Mouse (Mus musculus) heart, embryonic 12.5 days (tissue): Measurements from ENCODE around the gene Lsm7. TPM values are rescaled to one million over a fixed set of nuclear protein-coding genes. Genes with fewer than 3 reads are reported as not detected.
A peak's percentile ranks its signal among the peaks of the same experiment; 100 is the strongest.

Source experiments
- ATAC-seq: fragments of 200-750 bp; cut with Nextera tagmentation; 2 replicates; pipeline ENCODE4 v1.8.0; 2017; ENCODE audit warnings: moderate TSS enrichment, moderate library complexity; ENCODE audit not compliant: insufficient number of reproducible peaks, low FRiP score
- H3K27ac ChIP-seq: fragments of 300-500 bp; sonication (generic); 2 replicates; pipeline ENCODE4 v1.5.1; 2016; ENCODE audit warnings: mild to moderate bottlenecking, moderate library complexity; ENCODE audit not compliant: poor library complexity, severe bottlenecking
- H3K27me3 ChIP-seq: fragments of 300-500 bp; sonication (generic); replicated peaks from 2 replicates; pipeline ENCODE4 v1.6.1; 2016; ENCODE audit warnings: mild to moderate bottlenecking, moderate library complexity
- H3K36me3 ChIP-seq: fragments of 300-500 bp; sonication (generic); 2 replicates; pipeline ENCODE4 v1.6.1; 2016; ENCODE audit warnings: mild to moderate bottlenecking, moderate library complexity
- H3K4me1 ChIP-seq: fragments of 300-500 bp; sonication (generic); replicated peaks from 2 replicates; pipeline ENCODE4 v1.6.1; 2016; ENCODE audit warnings: mild to moderate bottlenecking
- H3K4me2 ChIP-seq: fragments of 300-500 bp; sonication (generic); 2 replicates; pipeline ENCODE4 v1.6.1; 2016; ENCODE audit warnings: mild to moderate bottlenecking, moderate library complexity
- H3K4me3 ChIP-seq: fragments of 300-500 bp; sonication (generic); 2 replicates; pipeline ENCODE4 v1.5.1; 2016; ENCODE audit warnings: mild to moderate bottlenecking
- H3K9ac ChIP-seq: fragments of 300-500 bp; sonication (generic); 2 replicates; pipeline ENCODE4 v1.6.1; 2016; ENCODE audit warnings: mild to moderate bottlenecking, moderate library complexity
- H3K9me3 ChIP-seq: fragments of 300-500 bp; sonication (generic); replicated peaks from 2 replicates; pipeline ENCODE4 v1.6.1; 2016; ENCODE audit warnings: mild to moderate bottlenecking, moderate library complexity
- WGBS: fragments of 180-500 bp; shearing (Covaris S2); methylation state at CpG from one replicate; pipeline ENCODE4 v1.1.7; 2016; 5-methylcytosine and 5-hydroxymethylcytosine counted together
- polyA plus RNA-seq: library from polyadenylated mRNA; unstranded; fragments of >200 nt; fragmentation: Nextera tagmentation; extraction: Ambion mirVana; gene quantifications from 2 replicates; pipeline ENCODE4 v1.2.1, GENCODE M21; 2016

The Lsm7 gene
- polyA plus RNA-seq, 1 experiment from 2014 or later, result 177 TPM

GRCm38 (mm10) chr10:80871581-80871980, 16.6 kb upstream of the Lsm7 start, which contains the start of gene Tmprss9:
Gene Tmprss9, plus strand, starts transcription at chr10:80871848.
- H3K4me2 ChIP-seq, result no peak within 1 kb of the TSS
- H3K9me3 ChIP-seq, result no peaks in the 10 kb centered on the region
- peaks cover 21% of the 10 kb centered on the region for H3K36me3 ChIP-seq
- WGBS, result 18% methylated on average over 9 of the region's 9 CpGs
- no peak within 1 kb of the TSS for H3K4me3 ChIP-seq
- H3K9ac ChIP-seq, result no peak within 1 kb of the TSS
- no peak for ATAC-seq
- H3K27ac ChIP-seq, result no peak within 1 kb of the TSS
- H3K27me3 ChIP-seq, result peaks cover 20% of the 10 kb centered on the region
- H3K4me1 ChIP-seq, result peaks cover 5% of the 10 kb centered on the region

- no peaks in the 10 kb centered on the region for H3K4me1 ChIP-seq
- H3K9me3 ChIP-seq, result no peaks in the 10 kb centered on the region
- H3K4me3 ChIP-seq, result no peak overlapping the region
- H3K27ac ChIP-seq, result no peak overlapping the region
- peaks cover 27% of the 10 kb centered on the region for H3K36me3 ChIP-seq
- 88% methylated on average over 1 of the region's 6 CpGs for WGBS
- no peak for ATAC-seq
- H3K27me3 ChIP-seq, result peaks cover 20% of the 10 kb centered on the region
- H3K9ac ChIP-seq, result no peak overlapping the region
- H3K4me2 ChIP-seq, result no peak overlapping the region
Observed at GRCm38 (mm10) chr10:80870993-80871392, 16.0 kb upstream of the Lsm7 start.

DNA sequence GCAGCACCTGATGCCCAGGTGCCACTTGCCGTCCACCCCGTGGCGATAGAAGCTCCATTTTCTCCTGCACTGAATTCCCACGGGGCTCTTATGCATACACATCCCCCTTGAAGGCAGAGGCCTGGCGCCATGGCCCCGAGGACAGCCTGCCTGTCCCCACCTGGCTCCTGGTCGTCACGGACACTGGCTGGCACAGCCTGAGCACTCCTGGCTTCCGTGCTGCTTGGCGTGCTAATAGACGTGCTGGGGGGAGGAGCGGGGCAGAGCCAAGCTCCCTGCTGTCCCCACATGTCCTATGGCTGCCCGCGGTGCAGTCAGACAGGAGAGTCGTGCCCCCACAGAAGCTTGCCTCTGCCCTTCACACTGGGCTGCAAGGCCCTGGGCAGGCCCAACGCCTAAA, 9.4 kb upstream of the Lsm7 start:
- 88% methylated on average over 16 of the region's 16 CpGs for WGBS
- no peaks in the 10 kb centered on the region for H3K9me3 ChIP-seq
- no peak overlapping the region for H3K4me2 ChIP-seq
- H3K9ac ChIP-seq, result no peak overlapping the region
- no peaks in the 10 kb centered on the region for H3K4me1 ChIP-seq
- H3K4me3 ChIP-seq, result no peak overlapping the region
- no peak for ATAC-seq
- H3K27ac ChIP-seq, result no peak overlapping the region
- no peaks in the 10 kb centered on the region for H3K27me3 ChIP-seq
- H3K36me3 ChIP-seq, result peaks cover 75% of the 10 kb centered on the region

GRCm38 (mm10) chr10:80862305-80862704, 7.3 kb upstream of the Lsm7 start:
- Histone ChIP-seq H3K4me3 (no peak overlapping the region), H3K27ac (no peak overlapping the region), H3K4me1 (no peaks in the 10 kb centered on the region), H3K36me3 (peaks cover 60% of the 10 kb centered on the region), H3K9me3 (no peaks in the 10 kb centered on the region), H3K4me2 (no peak overlapping the region), H3K27me3 (no peaks in the 10 kb centered on the region), H3K9ac (no peak overlapping the region)
- ATAC-seq, result no peak
- WGBS, result 80% methylated on average over 5 of the region's 5 CpGs

GRCm38 (mm10) chr10:80858350-80858935, 3.4 kb upstream of the Lsm7 start:
- H3K4me1 ChIP-seq, result peaks cover 28% of the 10 kb centered on the region
- H3K9ac ChIP-seq, result peak overlapping the region; percentile 42; the same call in 1 of the 2 replicates
- WGBS, result 66% methylated on average over 7 of the region's 7 CpGs
- no peaks in the 10 kb centered on the region for H3K27me3 ChIP-seq
- H3K36me3 ChIP-seq, result peaks cover 22% of the 10 kb centered on the region
- H3K4me2 ChIP-seq, result peak overlapping the region; percentile 100; the same call in 1 of the 2 replicates
- ATAC-seq, result peak; percentile 82
- no peak overlapping the region for H3K4me3 ChIP-seq
- peak overlapping the region; percentile 71 for H3K27ac ChIP-seq
- H3K9me3 ChIP-seq, result no peaks in the 10 kb centered on the region

GRCm38 (mm10) chr10:80857848-80858247, 2.8 kb upstream of the Lsm7 start:
- H3K27me3 ChIP-seq, result no peaks in the 10 kb centered on the region
- H3K4me3 ChIP-seq, result no peak overlapping the region
- H3K4me2 ChIP-seq, result peak overlapping the region; percentile 100
- peak overlapping the region; percentile 38; the same call in 1 of the 2 replicates for H3K9ac ChIP-seq
- peak overlapping the region; percentile 70 for H3K27ac ChIP-seq
- WGBS, result 63% methylated on average over 3 of the region's 3 CpGs
- ATAC-seq, result peak; percentile 47
- H3K9me3 ChIP-seq, result no peaks in the 10 kb centered on the region
- H3K4me1 ChIP-seq, result peaks cover 28% of the 10 kb centered on the region
- peaks cover 22% of the 10 kb centered on the region for H3K36me3 ChIP-seq

DNA sequence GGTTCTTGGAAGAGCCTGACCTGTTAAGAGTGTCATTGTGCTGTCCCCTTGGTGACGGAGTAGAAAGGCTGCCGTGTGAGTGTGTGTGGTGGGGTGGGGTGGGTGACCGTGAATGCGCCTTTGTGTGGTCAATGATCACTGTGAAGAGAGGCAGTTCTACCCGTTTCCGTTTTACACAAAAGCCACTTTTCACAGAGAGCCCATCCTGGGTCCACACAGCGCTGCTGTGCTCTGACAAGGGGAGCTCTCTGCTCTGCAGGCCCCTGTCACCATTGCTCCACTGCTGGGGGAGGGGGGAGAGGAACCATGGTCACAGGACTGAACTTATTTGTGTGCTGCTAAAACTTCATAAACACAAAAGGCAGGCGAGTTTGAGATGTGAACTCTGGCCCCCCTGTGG, 2.4 kb upstream of the Lsm7 start:
- Histone ChIP-seq H3K36me3 (peaks cover 20% of the 10 kb centered on the region), H3K4me1 (peaks cover 28% of the 10 kb centered on the region), H3K27me3 (no peaks in the 10 kb centered on the region), H3K4me2 (peak overlapping the region; percentile 100), H3K9me3 (no peaks in the 10 kb centered on the region), H3K4me3 (0 out of 2 replicates have a peak overlapping the region, but pooled peaks have one; percentile 98), H3K27ac (peak overlapping the region; percentile 70), H3K9ac (peak overlapping the region; percentile 38; the same call in 1 of the 2 replicates)
- 68% methylated on average over 8 of the region's 8 CpGs for WGBS
- no peak for ATAC-seq

- 75% methylated on average over 5 of the region's 5 CpGs for WGBS
- Histone ChIP-seq H3K4me3 (0 out of 2 replicates have a peak overlapping the region, but pooled peaks have one; percentile 98), H3K27ac (peak overlapping the region; percentile 70)
Observed at GRCm38 (mm10) chr10:80856908-80857307, 1.9 kb upstream of the Lsm7 start.

DNA sequence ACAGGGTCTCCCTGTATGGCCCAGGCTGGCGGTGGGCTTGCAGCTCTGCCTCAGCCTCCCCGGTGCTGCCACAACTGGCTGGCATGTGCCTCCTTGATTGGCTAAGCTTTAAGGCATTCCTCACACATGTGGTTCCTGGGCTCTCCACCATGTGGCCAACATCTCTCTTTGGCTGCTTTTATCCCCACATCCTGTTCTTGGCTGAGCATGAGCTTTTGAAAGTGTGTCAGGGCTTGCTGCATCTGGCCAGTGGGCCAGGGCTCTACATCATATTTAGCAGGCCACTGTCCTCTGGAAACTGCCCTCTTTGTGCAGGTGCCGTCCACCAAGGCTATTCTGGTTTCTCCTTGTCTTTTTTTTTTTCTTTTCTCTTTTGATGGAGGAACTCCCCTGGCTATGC, 1.3 kb upstream of the Lsm7 start:
- H3K9ac ChIP-seq, result peak overlapping the region; percentile 21; the same call in 1 of the 2 replicates
- 62% methylated on average over 3 of the region's 3 CpGs for WGBS
- peaks cover 20% of the 10 kb centered on the region for H3K36me3 ChIP-seq
- no peak for ATAC-seq
- H3K27me3 ChIP-seq, result no peaks in the 10 kb centered on the region
- peak overlapping the region; percentile 98 for H3K4me3 ChIP-seq
- H3K4me2 ChIP-seq, result peak overlapping the region; percentile 100
- no peaks in the 10 kb centered on the region for H3K9me3 ChIP-seq
- peak overlapping the region; percentile 37; the same call in 1 of the 2 replicates for H3K27ac ChIP-seq
- peaks cover 28% of the 10 kb centered on the region for H3K4me1 ChIP-seq

More at GRCm38 (mm10) chr10:80856908-80857307, 1.9 kb upstream of the Lsm7 start:
- peaks cover 28% of the 10 kb centered on the region for H3K4me1 ChIP-seq
- no peaks in the 10 kb centered on the region for H3K9me3 ChIP-seq
- H3K9ac ChIP-seq, result peak overlapping the region; percentile 38; the same call in 1 of the 2 replicates
- H3K27me3 ChIP-seq, result no peaks in the 10 kb centered on the region
- no peak for ATAC-seq
- H3K4me2 ChIP-seq, result peak overlapping the region; percentile 100
- H3K36me3 ChIP-seq, result peaks cover 20% of the 10 kb centered on the region

DNA sequence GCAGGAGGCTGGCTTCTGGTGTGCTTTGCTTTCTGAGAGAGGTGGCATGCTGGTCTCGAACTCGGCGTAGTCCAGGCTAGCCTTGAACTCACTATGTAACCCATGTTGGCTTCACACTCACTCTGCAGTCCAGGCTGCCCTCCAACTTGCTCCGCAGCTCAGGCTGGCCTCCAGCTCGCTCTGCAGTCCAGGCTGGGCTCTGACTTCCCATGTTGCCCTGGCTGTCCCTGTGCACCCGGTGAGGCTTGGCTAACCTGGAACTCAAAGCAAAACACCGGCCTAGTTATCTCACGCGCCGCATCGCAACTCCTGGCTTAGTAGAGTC, 702 bp upstream of the Lsm7 start:
- Histone ChIP-seq H3K27ac (peak overlapping the region; percentile 37; the same call in 1 of the 2 replicates), H3K4me3 (peak overlapping the region; percentile 98), H3K36me3 (peaks cover 24% of the 10 kb centered on the region), H3K4me2 (peak overlapping the region; percentile 100), H3K27me3 (no peaks in the 10 kb centered on the region), H3K9me3 (no peaks in the 10 kb centered on the region), H3K4me1 (peaks cover 28% of the 10 kb centered on the region), H3K9ac (peak overlapping the region; percentile 96)
- 18% methylated on average over 11 of the region's 11 CpGs for WGBS
- no peak for ATAC-seq

- H3K9me3 ChIP-seq, result no peaks in the 10 kb centered on the region
- no peak overlapping the region for H3K4me3 ChIP-seq
- peaks cover 30% of the 10 kb centered on the region for H3K27me3 ChIP-seq
- H3K4me2 ChIP-seq, result no peak overlapping the region
- no peak overlapping the region for H3K27ac ChIP-seq
- WGBS, result 9% methylated on average over 10 of the region's 10 CpGs
- H3K9ac ChIP-seq, result no peak overlapping the region
- peaks cover 15% of the 10 kb centered on the region for H3K4me1 ChIP-seq
- peak; percentile 56; the same call in 1 of the 2 replicates for ATAC-seq
- peaks cover 29% of the 10 kb centered on the region for H3K36me3 ChIP-seq
Observed at GRCm38 (mm10) chr10:80848571-80848970, 6.4 kb downstream of the Lsm7 start.
